Mouse (Mus musculus) embryonic facial prominence, embryonic 10.5 days (tissue): ENCODE measurements around the gene Ccdc175. TPM values are rescaled to one million over a fixed set of nuclear protein-coding genes. Genes with fewer than 3 reads are reported as not detected.
A peak's percentile ranks its signal among the peaks of the same experiment; 100 is the strongest.

Experiments
- DNase-seq: peaks from one replicate; pipeline ENCODE4 v3.0.0-alpha.2; 2017; ENCODE audit warnings: low spot score
- H3K27ac ChIP-seq: fragments of 300-500 bp; sonication (generic); replicated peaks from 2 replicates; pipeline ENCODE4 v1.5.1; 2016; ENCODE audit warnings: mild to moderate bottlenecking
- H3K27me3 ChIP-seq: fragments of 300-500 bp; sonication (generic); replicated peaks from 2 replicates; pipeline ENCODE4 v1.6.1; 2016; ENCODE audit warnings: low read depth, mild to moderate bottlenecking; ENCODE audit not compliant: poor library complexity, severe bottlenecking
- H3K36me3 ChIP-seq: fragments of 300-500 bp; sonication (generic); replicated peaks from 2 replicates; pipeline ENCODE4 v1.6.1; 2016; ENCODE audit warnings: mild to moderate bottlenecking, moderate library complexity
- H3K4me1 ChIP-seq: fragments of 300-500 bp; sonication (generic); 2 replicates; pipeline ENCODE4 v1.6.1; 2016
- H3K4me3 ChIP-seq: fragments of 300-500 bp; sonication (generic); 2 replicates; pipeline ENCODE4 v1.5.1; 2016; ENCODE audit warnings: mild to moderate bottlenecking, moderate library complexity
- H3K9me3 ChIP-seq: fragments of 300-500 bp; sonication (generic); 2 replicates; pipeline ENCODE4 v1.6.1; 2016; ENCODE audit warnings: mild to moderate bottlenecking
- WGBS: fragments of 180-500 bp; shearing (Covaris S2); methylation state at CpG from one replicate; pipeline ENCODE4 v1.1.7; 2016; 5-methylcytosine and 5-hydroxymethylcytosine counted together
- polyA plus RNA-seq: library from polyadenylated mRNA; unstranded; fragments of >200 nt; fragmentation: Nextera tagmentation; extraction: Ambion mirVana; gene quantifications from 2 replicates; pipeline ENCODE4 v1.2.1, GENCODE M21; 2016

The Ccdc175 gene
- polyA plus RNA-seq, 1 experiment from 2014 or later, result not detected

GRCm38 (mm10) chr12:72086166-72086825 lies 98.5 kb downstream of the Ccdc175 start:
- Histone ChIP-seq H3K36me3 (peaks cover 17% of the 10 kb centered on the region), H3K27ac (peak overlapping the region; percentile 96), H3K4me3 (peak overlapping the region; percentile 78), H3K9me3 (no peaks in the 10 kb centered on the region), H3K4me1 (peaks cover 46% of the 10 kb centered on the region), H3K27me3 (no peaks in the 10 kb centered on the region)
- no peak for DNase-seq
- 3% methylated on average over 18 of the region's 18 CpGs for WGBS

- peak within 1 kb of the TSS; percentile 78 for H3K4me3 ChIP-seq
- under 1% methylated on average over 60 of the region's 60 CpGs for WGBS
These were observed 99.3 kb downstream of the Ccdc175 start, which contains the start of the genes L3hypdh and Jkamp for GRCm38 (mm10) chr12:72085329-72086165. L3hypdh (minus strand) TSS chr12:72085439. Jkamp (plus strand) TSS chr12:72085589.

GRCm38 (mm10) chr12:72085024-72085328 lies 99.9 kb downstream of the Ccdc175 start:
- no peaks in the 10 kb centered on the region for H3K27me3 ChIP-seq
- H3K27ac ChIP-seq, result peak overlapping the region; percentile 96
- H3K4me1 ChIP-seq, result peaks cover 46% of the 10 kb centered on the region
- H3K36me3 ChIP-seq, result peaks cover 4% of the 10 kb centered on the region
- DNase-seq, result no peak
- no peaks in the 10 kb centered on the region for H3K9me3 ChIP-seq
- peak overlapping the region; percentile 78 for H3K4me3 ChIP-seq
- 0% methylated on average over 31 of the region's 31 CpGs for WGBS

More at GRCm38 (mm10) chr12:72085329-72086165, 99.3 kb downstream of the Ccdc175 start, which contains the start of the genes L3hypdh and Jkamp:
- DNase-seq, result peak; percentile 100
- H3K9me3 ChIP-seq, result no peaks in the 10 kb centered on the region
- peak within 1 kb of the TSS; percentile 96 for H3K27ac ChIP-seq
- H3K36me3 ChIP-seq, result peaks cover 10% of the 10 kb centered on the region
- peaks cover 46% of the 10 kb centered on the region for H3K4me1 ChIP-seq
- no peaks in the 10 kb centered on the region for H3K27me3 ChIP-seq

GRCm38 (mm10) chr12:72084261-72085023 lies 100.4 kb downstream of the Ccdc175 start:
- Histone ChIP-seq H3K36me3 (no peaks in the 10 kb centered on the region), H3K4me1 (peaks cover 46% of the 10 kb centered on the region)
- 2% methylated on average over 46 of the region's 46 CpGs for WGBS

GRCm38 (mm10) chr12:72083265-72083664 lies 101.6 kb downstream of the Ccdc175 start:
- H3K4me3 ChIP-seq, result no peak overlapping the region
- no peaks in the 10 kb centered on the region for H3K9me3 ChIP-seq
- H3K27me3 ChIP-seq, result no peaks in the 10 kb centered on the region
- H3K36me3 ChIP-seq, result no peaks in the 10 kb centered on the region
- 84% methylated on average over 9 of the region's 9 CpGs for WGBS
- H3K27ac ChIP-seq, result no peak overlapping the region
- no peak for DNase-seq
- peaks cover 46% of the 10 kb centered on the region for H3K4me1 ChIP-seq

More at GRCm38 (mm10) chr12:72084261-72085023, 100.4 kb downstream of the Ccdc175 start:
- Histone ChIP-seq H3K27ac (peak overlapping the region; percentile 96), H3K27me3 (no peaks in the 10 kb centered on the region), H3K4me3 (peak overlapping the region; percentile 78), H3K9me3 (no peaks in the 10 kb centered on the region)
- peak; percentile 62 for DNase-seq

GRCm38 (mm10) chr12:72082370-72082769 lies 102.5 kb downstream of the Ccdc175 start:
- peak; percentile 38 for DNase-seq

GRCm38 (mm10) chr12:72081961-72082360 lies 102.9 kb downstream of the Ccdc175 start:
- Histone ChIP-seq H3K4me3 (peak overlapping the region; percentile 42), H3K9me3 (no peaks in the 10 kb centered on the region), H3K27me3 (no peaks in the 10 kb centered on the region), H3K27ac (no peak overlapping the region), H3K36me3 (peaks cover under 1% of the 10 kb centered on the region; the same call in 1 of the 2 replicates), H3K4me1 (peaks cover 34% of the 10 kb centered on the region)
- WGBS, result 78% methylated on average over 3 of the region's 3 CpGs
- no peak for DNase-seq

More at GRCm38 (mm10) chr12:72082370-72082769, 102.5 kb downstream of the Ccdc175 start:
- Histone ChIP-seq H3K36me3 (no peaks in the 10 kb centered on the region), H3K4me1 (peaks cover 38% of the 10 kb centered on the region), H3K27me3 (no peaks in the 10 kb centered on the region), H3K4me3 (peak overlapping the region; percentile 42), H3K27ac (no peak overlapping the region; the same call in 1 of the 2 replicates), H3K9me3 (no peaks in the 10 kb centered on the region)
- WGBS, result 25% methylated on average over 18 of the region's 18 CpGs

- Histone ChIP-seq H3K9me3 (no peaks in the 10 kb centered on the region), H3K4me3 (no peak overlapping the region), H3K4me1 (peaks cover 12% of the 10 kb centered on the region), H3K27me3 (no peaks in the 10 kb centered on the region), H3K27ac (no peak overlapping the region), H3K36me3 (peaks cover 22% of the 10 kb centered on the region)
- WGBS, result 89% methylated on average over 3 of the region's 3 CpGs
- no peak for DNase-seq
These were observed 106.6 kb downstream of the Ccdc175 start for GRCm38 (mm10) chr12:72078248-72078647.

- H3K36me3 ChIP-seq, result peaks cover 19% of the 10 kb centered on the region
- H3K9me3 ChIP-seq, result no peaks in the 10 kb centered on the region
- DNase-seq, result peak; percentile 92
- peak within 1 kb of the TSS; percentile 72 for H3K27ac ChIP-seq
- H3K4me1 ChIP-seq, result peaks cover 17% of the 10 kb centered on the region
- WGBS, result under 1% methylated on average over 94 of the region's 94 CpGs
- peaks cover 47% of the 10 kb centered on the region for H3K27me3 ChIP-seq
- H3K4me3 ChIP-seq, result peak within 1 kb of the TSS; percentile 82
These were observed 114.2 kb downstream of the Ccdc175 start, which contains the start of gene Gpr135 for GRCm38 (mm10) chr12:72070327-72071269. Gpr135 (minus strand) TSS chr12:72071125.

- peak overlapping the region; percentile 72 for H3K27ac ChIP-seq
- H3K4me1 ChIP-seq, result peaks cover 17% of the 10 kb centered on the region
- H3K36me3 ChIP-seq, result peaks cover 13% of the 10 kb centered on the region
- peak overlapping the region; percentile 82 for H3K4me3 ChIP-seq
- 4% methylated on average over 40 of the region's 40 CpGs for WGBS
- H3K9me3 ChIP-seq, result no peaks in the 10 kb centered on the region
- DNase-seq, result peak; percentile 26
- H3K27me3 ChIP-seq, result peaks cover 47% of the 10 kb centered on the region
These were observed 115.1 kb downstream of the Ccdc175 start for GRCm38 (mm10) chr12:72069626-72070326.

- Histone ChIP-seq H3K9me3 (no peaks in the 10 kb centered on the region), H3K4me3 (no peak overlapping the region), H3K4me1 (no peaks in the 10 kb centered on the region), H3K27ac (no peak overlapping the region), H3K27me3 (0 out of 2 replicates have a peak, but pooled peaks cover 9% of the 10 kb centered on the region), H3K36me3 (no peaks in the 10 kb centered on the region)
- WGBS, result 82% methylated on average over 1 of the region's 1 CpGs
- DNase-seq, result no peak
These were observed 127.0 kb downstream of the Ccdc175 start for GRCm38 (mm10) chr12:72057780-72058179.
